Mouse (Mus musculus) right cerebral cortex, postnatal 10 days (tissue): Measurements from ENCODE around the gene Slf2.
A peak's percentile ranks its signal among the peaks of the same experiment; 100 is the strongest.

Experiments used
- DNase-seq, 2 experiments: peaks; one replicate each; pipeline ENCODE4 v3.0.0; 2021; ENCODE audit warnings: low spot score in 2 of 2

Gene Slf2

DNA sequence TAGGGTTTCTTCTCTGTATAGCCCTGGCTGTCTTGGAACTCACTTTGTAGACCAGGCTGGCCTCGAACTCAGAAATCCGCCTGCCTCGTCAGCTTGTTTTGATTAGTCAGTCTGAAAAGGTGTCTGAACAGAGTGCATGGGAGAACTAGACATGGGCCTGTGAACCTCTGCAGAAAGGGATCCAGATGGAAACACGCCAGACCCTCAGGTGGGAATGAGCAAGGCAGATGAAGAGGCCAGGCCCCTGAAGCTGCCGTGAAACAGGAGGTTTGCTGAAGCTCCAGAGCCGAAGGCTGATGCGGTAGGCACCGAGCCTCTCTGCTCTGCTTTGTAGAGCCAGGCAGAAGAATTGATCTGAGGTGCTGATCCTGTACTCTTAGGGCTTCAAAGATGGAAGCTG, 81.3 kb downstream of the Slf2 start:
- DNase-seq = no peak

DNA sequence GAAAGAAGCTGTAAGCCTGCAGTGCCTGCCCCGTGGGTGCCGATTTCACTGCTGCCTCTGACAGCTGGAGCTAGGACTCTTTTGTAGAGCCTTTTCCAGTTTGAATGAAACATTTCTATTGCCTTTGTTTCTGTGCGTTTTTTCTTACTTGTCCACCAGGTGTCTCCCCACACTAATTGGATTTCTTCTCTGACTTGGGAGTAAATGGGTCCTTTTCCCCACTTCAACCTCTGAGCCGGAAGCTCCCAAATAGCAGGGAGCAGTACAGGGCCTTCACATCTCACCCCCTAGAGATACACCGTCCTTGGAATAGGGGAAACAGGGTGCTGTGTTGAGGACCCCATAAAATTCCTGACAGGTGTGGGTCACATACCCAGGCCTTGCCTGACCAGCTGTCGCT, 81.7 kb downstream of the Slf2 start:
- no peak for DNase-seq

DNA sequence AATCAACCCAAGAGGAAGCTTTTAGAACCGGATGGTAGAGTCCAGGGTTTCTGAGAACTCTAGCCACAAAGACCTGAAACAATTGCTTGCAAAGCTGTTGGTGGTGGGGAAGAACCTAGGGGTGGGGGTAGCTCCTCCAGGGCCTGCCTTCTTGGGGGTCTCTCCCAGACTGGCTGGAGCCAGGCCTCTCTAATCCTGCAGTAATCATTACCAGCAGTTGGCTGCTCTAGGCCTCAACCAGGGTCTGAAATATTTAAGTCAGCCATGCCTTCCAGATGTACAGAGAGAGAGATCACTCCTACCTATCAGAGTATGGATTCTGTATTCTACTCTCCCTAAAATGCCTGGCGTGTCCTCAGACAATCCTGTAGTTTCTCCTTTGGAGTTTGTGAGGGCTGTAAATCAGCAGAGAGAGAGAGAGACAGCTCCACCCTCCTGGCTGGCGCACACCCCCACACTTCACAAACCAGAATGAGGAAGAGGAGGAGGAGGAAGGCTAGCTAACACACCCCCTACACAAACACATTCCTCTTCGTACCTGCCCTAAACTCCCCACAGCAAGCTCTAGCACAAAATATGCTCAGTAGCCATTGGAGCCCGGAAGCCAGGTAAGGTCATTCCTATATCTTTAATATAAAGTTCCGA, 82.8 kb downstream of the Slf2 start:
- DNase-seq = no peak

DNA sequence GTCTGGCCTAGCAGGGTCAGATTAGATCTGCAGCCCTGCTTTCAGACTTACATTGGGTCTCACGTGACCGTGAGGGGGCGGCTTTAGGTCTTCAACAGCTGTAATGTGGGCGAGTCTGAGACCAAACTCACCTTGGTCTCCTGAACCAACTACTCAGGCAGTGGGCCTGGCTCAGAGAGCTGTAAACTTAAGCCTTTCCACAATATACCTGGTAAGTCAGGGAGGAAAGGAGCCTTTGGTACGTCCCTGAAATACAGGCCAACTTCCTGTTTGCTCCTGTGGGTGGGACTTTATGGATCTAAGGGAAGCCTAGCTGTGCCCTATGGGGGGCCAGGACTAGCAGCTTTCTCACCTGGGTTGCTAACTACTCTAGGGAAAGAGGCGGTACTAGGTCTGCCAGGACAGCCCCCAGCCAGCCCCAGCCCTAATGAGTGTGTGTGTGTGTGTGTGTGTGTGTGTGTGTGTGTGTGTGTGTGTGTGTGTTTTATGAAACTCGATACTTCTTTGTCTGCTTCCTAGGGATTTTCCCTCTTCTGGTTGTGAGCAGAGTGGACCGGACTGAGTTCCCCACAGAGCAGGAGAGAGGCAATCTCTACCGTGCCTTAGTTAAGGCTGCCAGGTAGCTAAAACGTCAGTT, 83.5 kb downstream of the Slf2 start, which contains the start of gene Lzts2:
Gene Lzts2, plus strand, starts transcription at position 80 of the 637 bp plus-strand sequence.
- no peak for DNase-seq

DNA sequence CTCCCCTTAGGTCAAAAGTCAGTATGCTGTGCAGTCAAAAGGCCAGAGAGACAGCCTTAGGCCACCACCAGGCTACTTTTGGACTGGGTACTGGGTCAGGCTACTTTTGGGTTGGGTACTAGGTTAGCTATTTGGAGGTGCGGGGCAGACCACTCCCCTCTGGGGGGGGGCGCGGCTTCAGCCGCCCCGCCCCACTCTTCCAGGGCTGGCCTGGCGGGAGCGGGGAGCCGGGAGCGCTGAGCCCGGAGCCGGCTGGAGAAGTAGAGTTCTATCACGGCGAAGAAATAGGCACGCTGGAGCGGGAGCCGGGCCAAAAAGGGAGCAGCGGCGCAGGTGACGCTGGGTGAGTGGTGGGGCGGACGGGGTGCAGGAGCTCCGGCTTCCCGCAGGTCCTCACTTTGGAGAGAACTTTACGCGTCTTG, 84.0 kb downstream of the Slf2 start:
- no peak for DNase-seq

DNA sequence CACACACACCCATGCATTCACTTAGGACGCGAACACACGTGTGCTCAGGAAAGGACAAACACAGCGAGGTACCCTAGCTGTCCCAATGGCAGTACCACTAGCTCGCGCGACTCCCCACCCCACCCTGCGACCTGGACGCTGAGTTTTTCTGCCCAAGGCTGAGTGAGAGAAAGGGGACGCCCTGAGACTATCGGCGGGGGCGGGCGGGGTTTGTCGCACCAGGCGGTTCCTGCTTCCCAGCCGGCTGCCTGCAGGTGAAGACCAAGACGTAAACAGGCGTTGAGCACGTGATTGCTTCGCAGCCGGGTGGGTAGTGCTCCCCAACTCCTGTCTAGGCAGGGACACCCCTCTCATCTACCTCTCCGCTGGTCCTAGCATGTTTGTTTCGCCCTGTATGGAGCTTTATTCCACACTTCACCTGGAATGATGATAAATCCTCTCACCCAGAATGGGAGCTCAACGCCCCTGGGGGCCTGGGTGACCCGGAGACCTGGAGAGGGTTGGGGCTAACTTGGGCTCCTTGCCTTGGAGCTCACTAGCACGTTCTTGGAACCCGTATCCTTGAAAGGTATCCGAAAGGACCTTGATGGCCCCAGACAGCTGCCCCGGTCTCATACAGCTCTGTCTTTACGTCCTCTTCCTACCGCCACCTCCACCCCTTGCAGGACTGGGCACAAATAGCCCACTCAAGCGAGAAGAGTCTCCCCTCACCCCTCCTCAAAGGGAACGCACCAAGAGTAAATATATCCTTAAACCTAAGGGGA, 84.7 kb downstream of the Slf2 start:
- peak in 1 of 2 experiments; percentile 64 for DNase-seq

DNA sequence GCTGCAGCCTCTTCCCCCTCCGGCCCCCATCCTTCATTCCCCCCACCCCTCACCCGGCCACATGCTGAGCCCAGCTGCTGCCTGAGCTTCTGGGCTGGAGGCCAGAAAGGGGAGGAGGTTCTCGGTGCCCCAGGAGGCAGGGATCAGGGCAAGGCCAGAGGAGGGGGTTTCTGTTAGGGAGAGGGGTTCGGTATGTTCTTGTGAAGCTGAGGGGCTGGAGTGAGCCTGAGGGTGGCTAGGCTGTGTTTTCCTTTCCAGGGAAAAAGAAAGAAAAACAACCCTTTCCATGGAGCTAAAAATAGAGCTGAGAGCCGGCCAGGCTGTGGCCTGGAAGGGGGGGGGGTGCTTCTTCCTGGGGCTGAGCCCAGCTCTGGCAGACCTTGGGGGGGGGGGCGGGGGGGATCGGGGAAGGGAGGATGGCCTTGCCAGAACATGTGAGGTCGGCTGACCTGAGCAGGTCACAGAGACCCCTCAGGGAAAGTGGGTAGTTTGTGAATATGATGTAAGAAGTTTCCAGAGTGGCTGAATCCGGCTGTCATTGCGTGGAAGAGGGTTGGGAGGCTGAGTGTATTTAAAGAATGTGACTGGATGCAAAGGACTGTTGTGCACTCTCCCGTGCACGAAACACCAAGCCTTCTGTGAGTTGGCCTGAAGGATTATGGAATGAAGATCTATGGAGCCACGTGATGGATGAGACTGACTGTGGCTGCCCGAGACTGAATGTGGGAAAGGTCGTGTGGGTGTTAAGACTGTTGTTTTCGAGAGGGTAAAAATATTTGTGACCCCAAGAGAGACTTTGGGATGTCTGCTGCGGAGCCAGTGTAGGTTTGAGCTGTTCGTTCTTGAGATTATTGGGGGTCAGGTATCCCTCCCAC, 85.6 kb downstream of the Slf2 start:
- peak; percentile 83 to 85 for DNase-seq

DNA sequence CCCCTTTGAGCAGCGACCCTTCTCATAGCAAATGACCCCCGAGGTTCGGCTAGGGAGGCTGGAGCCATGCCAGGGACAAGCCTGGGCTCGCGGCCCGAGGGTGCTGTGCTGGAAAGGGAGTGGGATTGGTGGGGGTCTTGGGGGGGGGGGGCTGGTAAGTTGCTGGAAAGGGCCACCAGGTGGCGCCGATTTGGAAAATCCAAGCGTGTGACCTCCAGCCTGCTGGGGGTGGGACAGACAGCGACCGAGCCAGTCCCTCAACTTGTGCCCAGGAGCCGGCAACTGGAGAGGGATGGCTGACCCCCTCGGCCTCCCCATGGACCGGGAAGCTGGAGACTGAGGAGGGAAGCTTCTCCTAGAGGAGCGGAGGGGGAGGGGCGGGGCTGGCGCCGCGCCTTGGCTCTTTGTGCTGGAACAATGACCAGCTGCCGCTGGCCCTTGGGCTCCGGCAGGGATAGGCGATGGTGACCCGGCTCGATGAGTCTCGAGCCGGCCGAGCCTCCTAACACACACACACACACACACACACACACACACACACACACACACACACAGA, 86.3 kb downstream of the Slf2 start:
- DNase-seq = peak; percentile 86 to 89

DNA sequence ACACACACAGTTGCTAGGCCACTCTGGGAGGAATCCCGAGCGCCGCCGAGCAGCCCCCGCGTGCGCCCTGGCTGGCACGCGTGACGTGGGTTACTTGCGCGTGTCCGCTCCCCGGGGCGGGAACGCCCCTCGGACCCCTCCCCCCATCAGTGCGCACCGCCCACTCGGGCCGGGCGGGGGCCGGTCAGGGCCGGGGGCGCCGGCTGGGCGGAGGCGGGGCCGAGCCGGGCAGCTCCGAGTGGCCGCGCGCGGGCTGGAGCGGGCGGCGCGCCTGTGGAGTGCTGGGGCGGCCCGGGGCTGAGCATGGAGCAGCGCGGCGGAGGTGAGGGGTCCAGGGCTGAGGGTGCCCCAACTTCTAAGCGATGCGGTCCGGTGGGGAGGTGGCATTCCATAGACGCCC, 87.0 kb downstream of the Slf2 start:
- DNase-seq = peak; percentile 88

DNA sequence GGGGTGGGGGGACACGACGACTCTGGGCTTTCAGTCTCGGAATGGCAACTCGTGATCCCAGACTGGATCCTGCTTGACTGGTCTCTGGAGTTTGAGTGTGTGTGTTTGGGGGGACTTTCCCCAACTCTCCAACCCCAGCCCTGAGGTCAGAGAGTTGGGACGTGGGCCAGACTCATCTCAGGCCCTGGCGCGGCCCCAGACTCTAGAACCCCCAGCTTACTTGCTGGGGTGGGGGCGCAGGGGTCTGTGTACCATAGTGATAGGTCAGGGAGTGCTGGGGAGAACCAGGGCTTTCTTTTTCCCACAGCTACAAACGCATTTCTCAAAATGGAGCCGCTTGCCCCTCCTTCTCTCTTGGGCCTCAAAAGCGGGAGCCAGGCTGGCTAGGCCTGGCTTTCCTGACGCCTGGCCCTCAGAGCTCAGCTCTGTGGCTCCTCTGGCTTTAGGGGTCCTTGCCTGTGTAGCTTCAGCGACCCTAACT, 87.4 kb downstream of the Slf2 start:
- DNase-seq = peak in 1 of 2 experiments; percentile 61

DNA sequence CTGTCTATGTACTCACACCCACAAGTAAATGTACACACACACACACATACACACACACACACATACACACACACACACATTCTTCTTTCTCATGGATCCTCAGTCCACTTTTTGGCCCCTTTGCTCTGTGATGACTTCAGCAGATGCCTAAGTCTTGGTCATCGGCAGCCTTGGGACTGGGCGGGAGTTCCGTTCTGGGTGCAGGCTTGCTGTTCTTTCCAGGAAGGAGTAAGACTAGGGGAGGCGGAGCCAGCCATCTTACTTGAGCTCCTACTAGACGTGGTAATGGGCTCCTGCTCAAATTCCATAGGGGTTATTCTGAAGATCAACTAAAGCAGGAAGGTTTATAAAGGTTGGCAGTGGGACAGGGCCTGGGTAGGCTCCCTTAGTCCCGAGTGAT, 89.4 kb downstream of the Slf2 start:
- no peak for DNase-seq

DNA sequence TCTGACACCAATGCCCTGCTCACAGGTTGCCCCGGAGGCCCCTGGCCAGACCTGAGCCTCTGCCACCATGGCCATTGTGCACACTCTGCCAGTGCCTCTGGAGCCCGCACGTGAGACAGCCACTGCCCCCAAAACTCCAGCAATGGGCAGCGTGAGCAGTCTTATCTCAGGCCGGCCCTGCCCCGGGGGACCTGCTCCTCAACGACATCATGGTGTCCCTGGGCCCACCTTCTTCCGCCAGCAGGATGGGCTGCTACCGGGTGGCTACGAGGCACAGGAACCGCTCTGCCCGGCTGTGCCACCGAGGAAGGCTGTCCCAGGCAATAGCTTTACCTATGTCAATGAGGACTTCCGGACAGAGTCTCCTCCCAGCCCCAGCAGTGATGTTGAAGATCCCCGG, 90.4 kb downstream of the Slf2 start:
- no peak for DNase-seq

DNA sequence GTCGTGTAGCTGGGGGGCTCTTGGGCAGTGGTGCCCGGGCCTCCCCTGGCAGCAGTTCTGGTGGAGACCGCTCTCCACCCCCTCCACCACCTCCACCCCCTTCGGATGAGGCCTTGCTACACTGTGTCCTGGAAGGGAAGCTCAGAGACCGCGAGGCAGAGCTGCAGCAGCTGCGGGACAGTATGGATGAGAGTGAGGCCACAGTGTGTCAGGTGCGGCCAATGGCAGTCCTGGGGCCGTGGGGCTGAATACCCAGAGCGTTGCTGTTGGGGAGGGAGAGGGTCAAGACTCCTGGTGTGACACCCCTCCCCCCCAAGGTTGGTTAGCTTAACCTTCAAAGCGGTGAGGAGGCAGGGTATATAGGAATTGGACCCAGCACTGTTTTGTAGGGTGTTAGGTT, 93.0 kb downstream of the Slf2 start:
- DNase-seq = no peak

DNA sequence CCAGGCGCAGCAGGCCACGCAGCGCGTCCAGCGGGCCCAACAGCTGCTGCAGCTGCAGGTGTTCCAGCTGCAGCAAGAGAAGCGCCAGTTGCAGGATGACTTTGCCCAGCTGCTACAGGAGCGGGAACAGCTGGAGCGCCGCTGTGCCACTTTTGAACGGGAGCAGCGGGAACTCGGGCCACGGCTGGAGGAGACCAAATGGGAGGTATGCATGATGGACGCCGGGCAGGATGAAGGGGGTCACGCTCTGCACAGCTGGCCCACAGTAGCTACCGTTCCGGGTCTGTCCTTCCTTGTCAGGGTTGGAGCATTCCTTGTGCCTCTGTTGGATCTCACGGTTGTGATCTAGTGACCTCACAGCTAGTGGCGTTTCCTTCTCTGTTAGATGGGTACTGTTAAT, 93.8 kb downstream of the Slf2 start:
- no peak for DNase-seq

DNA sequence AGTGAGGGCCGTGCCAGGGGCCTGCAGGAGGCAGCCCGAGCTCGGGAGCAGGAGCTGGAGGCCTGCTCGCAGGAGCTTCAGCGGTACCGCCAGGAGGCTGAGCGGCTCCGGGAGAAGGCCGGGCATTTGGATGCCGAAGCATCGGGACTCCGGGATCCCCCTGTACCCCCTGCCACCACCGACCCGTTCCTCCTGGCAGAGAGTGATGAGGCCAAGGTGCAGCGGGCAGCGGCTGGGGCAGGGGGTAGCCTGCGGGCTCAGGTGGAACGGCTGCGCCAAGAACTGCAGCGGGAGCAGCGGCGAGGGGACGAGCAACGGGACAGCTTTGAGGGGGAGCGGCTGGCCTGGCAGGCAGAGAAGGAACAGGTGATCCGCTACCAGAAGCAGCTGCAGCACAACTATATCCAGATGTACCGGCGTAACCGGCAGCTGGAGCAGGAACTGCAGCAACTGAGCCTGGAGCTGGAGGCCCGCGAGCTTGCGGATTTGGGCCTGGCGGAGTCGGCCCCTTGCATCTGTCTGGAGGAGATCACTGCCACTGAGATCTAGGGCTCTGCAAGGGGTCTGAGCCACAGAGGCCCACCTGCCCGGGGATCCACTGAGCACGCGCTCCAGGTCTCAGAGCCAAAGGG, 95.1 kb downstream of the Slf2 start:
- DNase-seq = no peak

DNA sequence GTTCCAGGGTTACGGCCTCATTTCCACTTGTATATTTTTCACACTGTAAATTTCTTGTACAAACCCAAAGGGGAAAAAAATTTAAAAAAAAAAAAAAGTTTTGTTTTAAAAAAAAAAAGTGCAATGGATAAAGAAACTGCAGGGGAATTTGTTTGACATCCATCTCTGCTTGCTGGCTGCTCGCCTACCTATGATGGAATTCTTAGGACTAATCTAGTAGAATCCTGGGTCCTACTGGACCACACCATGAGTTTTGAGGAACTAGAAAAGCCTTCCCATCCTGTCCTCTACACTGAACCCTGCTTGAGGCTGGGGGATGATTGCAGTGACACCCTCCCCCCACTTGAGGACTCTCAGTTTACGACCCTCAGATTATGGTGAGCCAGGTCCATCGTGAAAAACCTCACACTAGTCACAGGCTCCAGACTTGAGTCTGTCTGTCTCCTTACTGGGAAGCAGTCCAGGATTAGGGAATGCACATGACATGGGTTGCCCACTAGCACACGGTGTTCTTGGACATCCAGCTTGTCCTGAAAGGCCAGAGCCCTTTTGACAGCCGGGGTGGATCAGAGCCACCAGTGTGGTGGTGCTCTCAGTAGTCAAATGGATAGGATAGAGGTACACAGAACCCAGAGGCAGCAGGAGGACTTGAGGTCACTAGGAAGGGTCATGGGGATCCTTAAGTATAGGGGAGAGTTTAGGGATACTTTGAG, 96.2 kb downstream of the Slf2 start:
- DNase-seq = no peak

DNA sequence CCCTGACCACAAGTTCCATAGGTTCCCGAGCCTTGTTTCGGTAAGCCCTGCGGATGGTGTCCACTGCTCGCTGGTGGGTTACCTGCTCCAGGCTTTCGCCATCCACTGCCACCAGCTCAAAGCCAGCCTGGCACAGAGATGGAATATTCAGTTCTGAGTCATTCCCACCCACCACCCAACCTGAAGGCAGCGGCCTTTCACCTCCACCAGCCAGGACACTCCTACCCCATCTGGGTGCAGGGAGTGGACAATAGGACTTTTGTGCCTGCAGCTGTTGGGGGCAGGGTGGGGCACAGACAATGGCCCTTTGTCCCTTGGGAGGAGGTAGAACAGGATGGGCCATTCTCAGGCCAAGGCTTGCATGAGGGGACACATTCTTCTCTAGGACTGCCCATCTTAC, 96.9 kb downstream of the Slf2 start:
- no peak for DNase-seq

DNA sequence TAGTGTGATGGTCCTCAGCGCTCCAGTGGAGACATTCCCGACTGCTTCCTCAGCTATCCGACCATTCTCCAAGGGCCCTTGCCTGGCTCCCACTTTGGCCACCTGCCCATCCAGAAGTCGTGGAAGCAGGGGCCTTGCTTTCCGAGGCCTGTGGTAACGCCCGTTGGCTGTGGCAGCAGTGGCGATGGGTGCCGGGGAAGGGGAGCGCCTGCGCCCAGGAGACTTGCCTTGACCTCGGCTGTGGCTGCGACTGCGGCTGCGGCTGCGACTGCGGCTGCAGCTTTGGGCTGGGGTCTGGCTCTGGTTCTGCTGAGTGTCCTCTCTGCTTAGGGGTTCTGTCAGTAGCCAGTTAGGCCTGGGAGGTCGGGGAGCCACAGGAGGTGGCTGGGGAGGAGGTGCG, 97.8 kb downstream of the Slf2 start:
- no peak for DNase-seq

DNA sequence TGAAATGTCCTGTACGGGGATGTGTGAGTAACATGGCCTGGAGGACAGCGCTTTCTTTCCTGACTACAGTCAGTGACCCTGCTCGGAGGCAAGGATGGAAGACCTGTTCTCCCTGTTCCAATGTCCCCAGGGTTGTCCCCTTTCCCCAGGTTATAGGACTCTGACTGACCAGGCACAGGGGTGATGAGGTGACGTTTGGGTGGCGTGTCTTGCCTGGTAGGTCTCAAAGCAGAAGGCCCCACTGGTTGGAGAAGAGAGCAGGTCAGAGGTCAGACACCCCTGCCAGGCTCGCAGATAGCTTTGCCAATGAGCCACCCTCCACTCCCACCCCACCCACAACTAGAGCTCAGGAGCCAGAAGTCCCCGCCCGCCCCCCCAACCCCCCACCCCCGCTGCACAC, 98.6 kb downstream of the Slf2 start:
- no peak for DNase-seq

DNA sequence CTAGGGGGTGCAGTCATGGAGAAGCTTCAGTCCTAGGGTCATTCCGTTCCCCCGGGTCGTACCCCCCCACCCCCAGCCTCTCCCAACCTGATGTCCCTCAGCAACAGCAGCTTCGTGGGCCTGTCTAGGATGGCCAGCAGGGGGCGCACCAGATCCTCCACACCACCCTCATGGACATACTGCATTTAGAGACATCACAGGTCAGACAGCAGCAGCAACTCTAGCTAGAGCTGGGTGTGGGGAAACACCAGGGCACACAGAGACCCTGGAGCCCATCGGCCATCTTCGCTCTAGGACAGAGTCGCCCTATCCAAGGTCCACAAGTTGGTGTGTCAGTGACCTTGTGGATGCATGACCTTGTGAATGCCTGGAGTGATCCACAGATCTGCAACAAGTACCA, 99.2 kb downstream of the Slf2 start:
- DNase-seq = no peak
